Mouse (Mus musculus): ENCODE results near the gene Zfp69. TPM values are rescaled to one million over a fixed set of nuclear protein-coding genes. Genes with fewer than 3 reads are reported as not detected.

Zfp69 gene
- total and polyA plus RNA-seq, 3 experiments: 0.46 to 2.2 (median 0.89) TPM

DNA sequence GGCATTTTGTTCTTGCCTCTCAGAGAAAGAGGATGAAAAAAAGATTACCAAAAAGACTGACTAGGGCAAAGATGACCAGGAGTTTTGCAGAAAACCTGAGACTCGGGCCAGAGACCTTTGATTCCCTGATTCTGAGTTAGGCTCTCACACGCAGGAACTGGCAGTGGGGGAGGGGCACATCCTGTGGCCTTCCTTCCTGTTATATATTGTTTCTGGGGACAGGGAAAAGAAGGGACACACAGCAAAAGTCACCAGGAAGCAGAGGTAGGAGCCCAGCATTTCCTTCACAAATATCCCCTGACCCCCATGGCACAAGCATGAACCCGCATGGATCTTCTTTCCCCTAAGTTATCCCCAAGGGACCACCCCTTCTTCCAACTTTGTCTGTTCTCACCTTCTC lies 2.6 kb downstream of the Zfp69 start:
- DNase-seq (ENCODE audit: extremely low read depth): no peak
- Histone ChIP-seq H3K4me3 (replicated peaks in 1 of 3; ENCODE audit: low read depth in 2 of 3, low read length in 2 of 3, poor library complexity in 1 of 3) (no peak overlapping the region), H3K79me2 (replicated peaks; ENCODE audit: control insufficient read depth, extremely low read depth, insufficient read depth, poor library complexity, severe bottlenecking) (no peaks in the 10 kb centered on the region), H3K9ac (ENCODE audit: insufficient read depth, low read depth) (no peak overlapping the region), H3K4me1 (ENCODE audit: control insufficient read depth in 1 of 2, insufficient read depth in 2 of 2) (peaks cover 6 to 31% of the 10 kb centered on the region in 2 experiments; a peak in 3 of 4 replicates), H3K27me3 (replicated peaks) (no peaks in the 10 kb centered on the region), H3K4me2 (ENCODE audit: insufficient read depth, low read depth, poor library complexity, severe bottlenecking) (no peak overlapping the region), H3K9me3 (replicated peaks; ENCODE audit: low read length) (no peaks in the 10 kb centered on the region), H3K36me3 (replicated peaks in 1 of 2; ENCODE audit: control insufficient read depth in 1 of 2, insufficient read depth in 1 of 2, low read length in 1 of 2) (peaks cover 0 to 18% of the 10 kb centered on the region in 2 experiments), H3K27ac (ENCODE audit: insufficient read depth, low read depth) (no peak overlapping the region)
- in situ Hi-C loops (cut with MboI; ENCODE audit: low pct_ligation_motif_present, low pct_unique_long_range_greater_than_20kb, low sequenced_read_pairs) (no loop called here), dilution Hi-C loops (cut with MboI; ENCODE audit: extremely low pct_ligation_motif_present, extremely low pct_unique_long_range_greater_than_20kb, low sequenced_read_pairs) (no loop called here)
- no peak for TF ChIP-seq EP300 (IDR thresholded peaks at IDR 0.05; ENCODE audit: low read length)
- no peak for TF ChIP-seq ZC3H11A (IDR thresholded peaks at IDR 0.05; ENCODE audit: low read depth, low read length)
- TF ChIP-seq ZMIZ1 (IDR thresholded peaks at IDR 0.05; ENCODE audit: low read depth, low read length): no peak
- no peak for TF ChIP-seq HCFC1 (IDR thresholded peaks at IDR 0.05; ENCODE audit: low read depth, low read length)
- no peak for TF ChIP-seq MAX (IDR thresholded peaks at IDR 0.05; ENCODE audit: low read length)
- TF ChIP-seq ELF1 (IDR thresholded peaks at IDR 0.05; ENCODE audit: low read depth, low read length): no peak
- no peak for TF ChIP-seq NELFE (IDR thresholded peaks at IDR 0.05; ENCODE audit: low read depth, low read length)
- TF ChIP-seq CHD1 (IDR thresholded peaks at IDR 0.05; ENCODE audit: low read depth, low read length): no peak
- no peak for TF ChIP-seq PAX5 (IDR thresholded peaks at IDR 0.05; ENCODE audit: low read length)

DNA sequence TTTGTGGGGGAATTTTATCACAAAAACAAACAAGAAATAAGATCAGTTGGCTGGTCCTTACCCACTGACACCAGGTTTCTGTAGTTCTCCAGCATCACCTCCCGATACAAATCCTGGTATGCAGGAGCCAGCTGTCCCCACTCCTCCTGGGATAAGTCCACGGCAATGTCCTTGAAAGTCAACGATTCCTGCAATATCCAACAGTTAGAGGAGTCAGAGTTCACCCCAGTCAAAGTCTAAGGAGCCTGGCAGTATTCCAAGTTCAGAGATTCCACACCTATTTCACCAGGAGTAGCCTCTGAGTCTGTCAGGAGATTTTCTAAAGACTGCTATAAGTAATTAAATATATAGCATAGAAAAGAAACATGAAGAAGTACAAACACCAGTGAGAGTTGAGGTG lies 16.5 kb downstream of the Zfp69 start:
- in situ Hi-C loops (cut with MboI; ENCODE audit: low pct_ligation_motif_present, low pct_unique_long_range_greater_than_20kb, low sequenced_read_pairs): no loop called here
- no peak overlapping the region for H3K4me3 ChIP-seq (replicated peaks in 1 of 3; ENCODE audit: low read depth in 2 of 3, low read length in 2 of 3, poor library complexity in 1 of 3)

DNA sequence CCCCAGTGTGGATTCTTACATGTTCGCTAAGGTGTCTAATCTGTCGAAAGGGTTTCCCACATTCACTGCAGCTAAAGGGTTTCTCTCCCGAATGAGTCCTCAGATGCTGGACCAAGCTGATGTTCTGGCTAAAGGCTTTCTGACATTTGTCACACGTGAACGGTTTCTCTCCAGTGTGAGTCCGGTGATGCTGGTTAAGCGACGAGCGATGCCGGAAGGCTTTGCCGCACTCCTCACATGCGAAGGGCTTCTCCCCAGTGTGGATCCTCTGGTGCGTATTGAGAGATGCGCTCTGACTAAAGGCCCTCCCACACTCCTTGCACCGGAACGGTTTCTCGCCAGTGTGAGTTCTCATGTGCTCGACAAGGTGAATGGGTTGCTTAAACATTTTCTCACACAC lies 20.8 kb downstream of the Zfp69 start:
- in situ Hi-C loops (cut with MboI; ENCODE audit: low pct_ligation_motif_present, low pct_unique_long_range_greater_than_20kb, low sequenced_read_pairs): no loop called here
- Histone ChIP-seq H3K9me3 (replicated peaks; ENCODE audit: low read length) (peaks cover 11% of the 10 kb centered on the region), H3K79me2 (replicated peaks; ENCODE audit: control insufficient read depth, extremely low read depth, insufficient read depth, poor library complexity, severe bottlenecking) (no peaks in the 10 kb centered on the region), H3K4me3 (replicated peaks in 1 of 3; ENCODE audit: low read depth in 2 of 3, low read length in 2 of 3, poor library complexity in 1 of 3) (no peak overlapping the region), H3K9ac (ENCODE audit: insufficient read depth, low read depth) (no peak overlapping the region), H3K4me2 (ENCODE audit: insufficient read depth, low read depth, poor library complexity, severe bottlenecking) (no peak overlapping the region), H3K27ac (ENCODE audit: insufficient read depth, low read depth) (no peak overlapping the region), H3K36me3 (replicated peaks in 1 of 2; ENCODE audit: control insufficient read depth in 1 of 2, insufficient read depth in 1 of 2, low read length in 1 of 2) (peaks cover 0 to 10% of the 10 kb centered on the region in 2 experiments), H3K27me3 (replicated peaks) (no peaks in the 10 kb centered on the region), H3K4me1 (ENCODE audit: control insufficient read depth in 1 of 2, insufficient read depth in 2 of 2) (peaks cover 0 to under 1% of the 10 kb centered on the region in 2 experiments; a peak in 1 of 4 replicates)
- no peak for DNase-seq (ENCODE audit: extremely low read depth)
- TF ChIP-seq ZMIZ1 (IDR thresholded peaks at IDR 0.05; ENCODE audit: low read depth, low read length) (no peak), MAZ (IDR thresholded peaks at IDR 0.05; ENCODE audit: low read depth, low read length) (no peak)
- dilution Hi-C loops (cut with MboI; ENCODE audit: extremely low pct_ligation_motif_present, extremely low pct_unique_long_range_greater_than_20kb, low sequenced_read_pairs): no loop called here

More for the DNA sequence above, 16.5 kb downstream of the Zfp69 start:
- TF ChIP-seq MAX (IDR thresholded peaks at IDR 0.05; ENCODE audit: low read length) (no peak), NRF1 (IDR thresholded peaks at IDR 0.05; ENCODE audit: low read depth, low read length) (no peak), JUN (IDR thresholded peaks at IDR 0.05; ENCODE audit: insufficient read depth, low read depth, low read length) (no peak), SIN3A (IDR thresholded peaks at IDR 0.05; ENCODE audit: low read length) (no peak)
- Histone ChIP-seq H3K27me3 (replicated peaks) (no peaks in the 10 kb centered on the region), H3K4me1 (ENCODE audit: control insufficient read depth in 1 of 2, insufficient read depth in 2 of 2) (no peaks in the 10 kb centered on the region), H3K9me3 (replicated peaks; ENCODE audit: low read length) (peaks cover 7% of the 10 kb centered on the region), H3K79me2 (replicated peaks; ENCODE audit: control insufficient read depth, extremely low read depth, insufficient read depth, poor library complexity, severe bottlenecking) (no peaks in the 10 kb centered on the region), H3K27ac (ENCODE audit: insufficient read depth, low read depth) (no peak overlapping the region), H3K4me2 (ENCODE audit: insufficient read depth, low read depth, poor library complexity, severe bottlenecking) (no peak overlapping the region), H3K36me3 (replicated peaks in 1 of 2; ENCODE audit: control insufficient read depth in 1 of 2, insufficient read depth in 1 of 2, low read length in 1 of 2) (peaks cover 0 to 10% of the 10 kb centered on the region in 2 experiments), H3K9ac (ENCODE audit: insufficient read depth, low read depth) (no peak overlapping the region)
- dilution Hi-C loops (cut with MboI; ENCODE audit: extremely low pct_ligation_motif_present, extremely low pct_unique_long_range_greater_than_20kb, low sequenced_read_pairs): no loop called here
- DNase-seq (ENCODE audit: extremely low read depth): no peak

Measured in CH12.LX (cell line).